Mouse (Mus musculus): Measurements from ENCODE around the gene Glo1.
"Not testable (repeated sequence)": the region's sequence is repeated elsewhere in the genome, so short reads cannot be mapped to it uniquely, and the experiment has no call there.

Glo1 gene

DNA sequence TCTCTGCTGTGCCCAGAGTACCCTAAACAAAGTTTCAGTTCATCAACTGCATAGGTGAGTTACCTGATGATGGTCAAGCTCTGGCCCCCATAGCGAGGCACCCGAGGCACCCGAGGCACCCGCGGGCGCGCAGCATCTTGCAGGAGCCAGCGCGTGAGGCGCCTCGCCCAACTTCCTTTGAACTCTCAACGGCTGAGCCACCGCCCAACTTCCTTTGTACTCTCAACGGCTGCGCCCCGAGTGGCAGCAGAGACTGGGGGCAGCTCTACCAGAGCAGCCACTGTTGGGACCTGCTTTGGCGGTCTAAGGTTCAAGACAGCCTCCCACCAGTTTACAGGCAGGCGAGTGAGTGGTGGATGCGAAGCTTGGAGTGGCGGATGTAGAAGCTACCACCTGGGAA is at the start of gene Glo1:
Gene Glo1, minus strand, starts transcription at position 153 of the 400 bp plus-strand sequence.
- DNase-seq, result not testable (repeated sequence)

DNA sequence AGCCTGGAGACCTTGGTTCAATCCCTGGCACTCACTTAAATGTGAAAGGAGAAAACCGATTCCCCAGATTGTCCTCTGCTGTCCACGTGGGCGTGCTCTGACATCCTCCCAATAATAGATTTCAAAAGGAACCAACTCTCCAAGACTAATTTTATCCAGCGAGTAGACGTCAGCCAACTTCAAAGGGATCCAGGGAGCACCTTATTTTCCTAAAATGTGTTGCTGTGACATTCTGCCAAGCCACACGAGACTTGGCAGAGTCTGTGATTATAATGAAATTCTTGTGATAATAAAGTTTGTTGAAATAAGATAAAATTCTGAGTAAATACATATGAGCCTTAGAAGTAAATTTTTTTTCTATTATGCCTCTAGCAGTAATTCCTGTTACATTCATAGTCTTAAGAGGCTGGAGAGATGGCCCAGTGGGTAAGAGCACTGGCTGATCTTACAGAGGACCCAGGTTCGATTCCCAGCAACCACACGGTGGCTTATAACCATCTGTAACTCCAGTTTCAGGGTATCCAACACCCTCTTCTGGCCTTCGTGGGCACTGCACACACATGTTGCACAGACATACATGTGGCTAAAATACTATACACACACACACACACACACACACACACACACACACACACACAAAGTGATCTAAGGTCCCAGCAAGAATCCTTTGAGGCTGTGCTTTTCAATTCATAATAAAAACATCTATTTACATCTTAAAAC is 48.5 kb upstream of the Glo1 start:
- DNase-seq, result no peak

DNA sequence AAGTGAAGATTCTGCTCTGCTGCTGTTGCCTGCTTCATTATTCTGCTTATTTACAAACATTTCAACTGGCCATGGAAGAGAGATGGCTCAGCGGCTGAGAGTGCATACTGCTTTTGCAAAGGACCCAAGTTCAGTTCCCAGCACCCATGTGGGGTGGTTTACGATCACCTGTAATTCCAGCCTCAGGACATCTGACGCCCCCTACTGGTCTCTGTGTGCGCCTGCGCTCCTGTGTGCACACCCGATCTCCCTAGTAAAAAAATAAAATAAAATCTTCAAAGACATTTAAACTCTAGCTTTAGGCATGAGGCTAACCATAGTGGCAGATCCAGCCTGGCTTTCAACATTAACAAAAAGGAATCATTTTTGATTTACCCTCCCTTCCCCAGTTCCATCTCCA is 46.4 kb upstream of the Glo1 start:
- no peak for DNase-seq

DNA sequence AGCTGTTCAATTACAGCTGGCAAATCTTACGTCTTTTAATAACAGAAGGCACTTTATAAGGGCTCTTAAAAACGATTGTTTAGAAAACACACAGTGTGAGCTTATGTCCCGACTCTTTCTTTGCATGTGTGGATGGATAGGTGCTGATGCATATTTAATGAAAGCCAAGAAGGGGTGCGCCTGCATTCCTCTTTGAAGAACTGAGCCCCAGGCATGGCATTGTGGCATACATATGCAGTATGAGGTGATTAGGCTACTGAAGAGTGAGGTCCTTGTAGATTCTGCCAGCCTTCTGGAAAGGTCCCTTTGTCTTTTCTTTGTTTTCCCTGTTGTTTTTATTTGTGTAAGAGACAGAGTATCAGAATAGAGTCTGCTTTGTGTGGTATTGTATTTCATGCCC is 45.9 kb upstream of the Glo1 start:
- no peak for DNase-seq

DNA sequence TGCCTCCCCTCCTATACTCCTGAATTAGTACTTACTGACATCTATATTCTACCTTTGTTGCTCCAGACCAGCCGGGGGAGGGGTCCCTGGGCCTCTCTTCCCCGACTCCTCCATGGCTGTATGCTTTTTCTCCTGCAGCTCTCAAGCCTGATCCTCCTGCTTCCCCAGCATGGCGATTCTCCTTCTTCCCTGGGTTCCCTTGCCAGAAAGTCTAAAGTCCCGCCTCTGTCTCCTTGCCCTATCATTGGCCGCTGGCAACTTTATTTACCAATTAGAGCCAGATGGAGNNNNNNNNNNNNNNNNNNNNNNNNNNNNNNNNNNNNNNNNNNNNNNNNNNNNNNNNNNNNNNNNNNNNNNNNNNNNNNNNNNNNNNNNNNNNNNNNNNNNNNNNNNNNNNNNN is 38.2 kb upstream of the Glo1 start:
- no peak for DNase-seq

DNA sequence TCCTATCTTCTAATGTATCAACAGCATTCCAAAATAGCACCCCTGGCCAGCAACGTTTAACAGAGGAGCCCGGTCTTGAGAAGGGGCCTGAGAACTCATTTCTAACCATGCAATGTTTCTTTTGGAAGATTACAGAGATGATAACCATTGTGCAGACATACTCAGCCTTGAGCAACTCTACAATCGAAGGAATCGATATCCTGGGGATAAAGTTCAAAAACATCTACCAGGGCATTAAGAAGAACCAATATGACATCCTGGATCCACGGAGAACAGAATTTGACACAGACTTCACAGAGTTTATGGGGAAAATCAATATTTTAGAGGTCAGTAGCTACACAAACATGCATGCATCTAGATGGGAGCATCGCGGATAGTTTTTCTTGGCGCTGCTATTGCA is 36.5 kb upstream of the Glo1 start:
- DNase-seq, result no peak

DNA sequence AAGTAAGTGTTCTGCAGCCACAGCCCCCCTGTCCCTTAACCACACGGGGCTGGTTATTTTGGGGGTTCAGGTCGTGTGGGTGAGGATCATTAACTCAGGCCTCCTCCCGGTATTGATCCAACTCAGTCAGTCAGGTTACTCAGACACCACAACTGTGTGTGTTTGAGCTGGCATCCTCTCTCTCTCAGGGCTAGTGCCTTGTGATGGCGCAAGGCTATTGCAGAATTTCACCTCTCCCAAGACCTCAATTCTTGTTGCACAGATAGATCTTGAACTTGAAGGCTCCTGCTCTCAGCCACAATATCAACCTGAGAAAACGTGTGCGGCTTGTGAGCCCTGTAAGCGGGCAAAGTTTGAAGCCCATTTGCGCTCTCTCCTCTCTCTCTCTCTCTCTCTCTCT is 35.5 kb upstream of the Glo1 start:
- DNase-seq, result no peak

DNA sequence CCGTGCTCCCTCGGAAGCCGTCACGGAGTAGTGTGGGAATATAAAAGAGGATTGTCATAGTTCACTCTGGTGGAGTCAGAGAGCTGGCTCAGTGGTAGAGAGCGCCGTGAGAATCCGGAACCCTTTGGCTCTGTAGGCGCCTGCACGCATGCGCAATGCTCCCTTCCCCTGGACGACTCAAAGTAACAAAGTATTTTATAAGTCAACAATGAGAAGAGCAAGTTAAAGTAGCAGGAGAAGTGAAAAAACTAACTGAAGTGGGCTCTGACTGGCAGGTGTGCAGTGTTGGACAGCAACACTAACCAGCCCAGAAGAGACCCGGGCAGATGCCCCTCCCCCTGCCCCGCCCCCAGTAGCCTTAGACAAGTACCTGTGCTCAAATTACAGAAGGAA is 31.5 kb upstream of the Glo1 start:
- peak; percentile 60 for DNase-seq

DNA sequence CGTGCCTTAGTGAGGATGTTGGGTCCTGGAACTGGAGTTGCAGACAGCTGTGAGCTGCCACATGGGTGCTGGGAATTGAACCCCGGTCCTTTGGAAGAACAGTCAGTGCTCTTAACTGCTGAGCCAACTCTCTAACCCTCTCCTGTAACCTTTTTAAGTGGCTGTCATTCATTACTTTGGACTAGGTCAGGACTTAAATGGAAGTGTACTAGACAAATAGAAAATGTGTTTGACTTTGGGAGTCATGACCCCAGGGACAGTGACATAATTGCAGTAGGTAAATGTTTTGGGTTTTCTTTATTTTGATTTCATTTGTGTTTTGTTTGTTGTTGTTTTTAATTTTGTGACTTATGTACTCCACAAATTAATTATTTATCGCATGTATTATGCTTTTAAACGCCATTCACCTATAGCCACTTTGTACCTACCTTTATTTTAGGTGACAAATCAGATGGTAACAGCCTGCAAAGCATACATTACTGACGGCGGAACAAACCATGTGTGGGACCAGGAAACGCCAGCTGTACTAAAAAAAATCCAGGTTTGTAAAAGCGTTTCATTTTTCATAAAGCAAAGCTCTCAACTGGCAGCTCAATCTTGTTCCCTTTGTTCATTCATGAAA is 31.0 kb upstream of the Glo1 start:
- no peak for DNase-seq

DNA sequence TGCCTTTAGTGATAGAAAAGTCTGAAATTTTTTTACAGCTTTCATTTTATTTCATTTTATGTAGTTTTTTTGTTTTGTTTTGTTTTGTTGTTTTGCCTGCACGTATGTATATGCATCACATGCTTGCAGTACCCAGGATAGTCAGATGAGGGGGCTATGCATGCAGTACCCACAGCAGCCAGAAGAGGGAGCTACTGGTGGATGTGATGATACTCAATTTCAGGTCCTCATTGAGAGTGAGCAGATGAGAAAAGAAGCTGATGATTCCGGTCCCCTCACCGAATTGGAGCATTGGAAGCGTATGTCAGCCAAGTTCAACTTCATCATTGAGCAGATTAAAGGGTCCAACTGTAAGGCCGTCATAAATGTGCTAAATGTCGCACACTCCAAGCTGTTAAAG is 26.3 kb upstream of the Glo1 start:
- peak; percentile 9 for DNase-seq

DNA sequence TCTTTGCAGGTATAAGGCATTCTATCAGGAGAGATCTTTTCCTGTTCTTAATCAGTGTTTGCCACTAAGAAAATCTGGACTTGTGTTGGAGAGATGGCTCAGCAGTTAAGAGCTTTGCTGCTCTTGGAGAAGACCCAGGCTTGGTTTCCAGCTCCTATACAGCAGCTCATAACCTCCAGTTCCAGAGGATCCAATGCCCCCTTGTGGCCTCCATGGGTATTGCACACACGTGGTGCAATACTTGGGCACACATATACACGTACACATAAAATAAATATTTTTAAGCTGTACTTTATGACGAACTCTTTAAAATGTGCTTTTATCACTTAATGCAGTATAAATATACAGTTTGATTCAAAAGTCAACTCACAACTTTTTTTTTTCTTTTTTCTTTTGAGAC is 22.1 kb upstream of the Glo1 start:
- DNase-seq, result peak; percentile 14

DNA sequence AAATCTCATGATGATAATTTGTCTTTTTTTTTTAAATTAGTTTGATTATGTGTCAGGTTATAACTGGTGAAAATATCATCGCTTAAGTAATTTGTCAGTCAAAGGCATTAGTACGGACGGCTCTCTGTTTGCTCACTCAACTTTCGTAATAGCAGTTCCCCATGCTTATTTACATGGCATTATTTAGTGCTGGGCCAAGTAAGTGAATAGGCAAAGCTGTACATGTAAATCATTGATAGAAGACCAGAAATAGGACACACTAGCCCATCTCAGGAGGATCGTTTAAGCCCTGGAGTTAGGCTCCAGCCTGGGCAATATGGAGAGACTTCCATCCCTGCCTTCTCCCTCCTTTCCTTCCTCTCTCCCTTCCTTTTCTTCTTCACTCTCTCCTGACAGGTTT is 14.2 kb upstream of the Glo1 start:
- DNase-seq, result no peak

DNA sequence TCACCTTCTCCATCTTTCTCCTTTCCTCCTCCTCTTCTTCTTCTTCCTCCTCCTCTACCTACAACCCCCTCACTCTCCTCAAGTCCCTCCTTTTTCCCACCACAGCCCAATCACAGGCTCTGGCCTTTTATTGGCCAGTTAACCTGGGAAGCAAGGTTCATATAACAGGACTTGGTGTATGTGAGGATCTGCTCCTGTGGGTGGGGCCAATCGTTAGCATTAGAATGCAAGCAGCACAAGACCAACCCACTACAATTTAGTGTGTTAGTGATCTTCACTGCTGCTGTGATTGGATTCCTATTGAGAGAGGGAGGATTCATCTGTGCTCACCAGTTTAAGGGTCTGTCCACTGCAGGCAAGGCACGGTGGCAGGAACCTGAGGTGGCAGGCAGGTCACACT is 12.3 kb upstream of the Glo1 start:
- no peak for DNase-seq

DNA sequence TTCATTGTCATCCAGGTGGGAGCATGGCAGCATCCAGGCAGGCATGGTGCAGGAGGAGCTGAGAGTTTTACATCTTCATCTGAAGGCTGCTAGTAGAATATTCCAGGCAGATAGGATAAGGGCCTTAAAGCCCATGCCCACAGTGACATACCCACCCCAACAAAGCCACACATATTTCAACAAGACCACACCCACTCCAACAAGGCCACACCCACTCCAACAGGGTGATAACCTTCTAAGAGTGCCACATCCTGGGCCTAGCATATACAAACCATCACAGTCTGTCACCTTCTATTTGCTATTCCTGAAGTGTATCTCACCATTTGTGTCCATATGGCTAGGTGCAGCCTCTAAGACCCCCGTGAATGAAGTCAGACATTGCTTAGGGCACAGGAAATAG is 11.0 kb upstream of the Glo1 start:
- DNase-seq, result peak; percentile 34

DNA sequence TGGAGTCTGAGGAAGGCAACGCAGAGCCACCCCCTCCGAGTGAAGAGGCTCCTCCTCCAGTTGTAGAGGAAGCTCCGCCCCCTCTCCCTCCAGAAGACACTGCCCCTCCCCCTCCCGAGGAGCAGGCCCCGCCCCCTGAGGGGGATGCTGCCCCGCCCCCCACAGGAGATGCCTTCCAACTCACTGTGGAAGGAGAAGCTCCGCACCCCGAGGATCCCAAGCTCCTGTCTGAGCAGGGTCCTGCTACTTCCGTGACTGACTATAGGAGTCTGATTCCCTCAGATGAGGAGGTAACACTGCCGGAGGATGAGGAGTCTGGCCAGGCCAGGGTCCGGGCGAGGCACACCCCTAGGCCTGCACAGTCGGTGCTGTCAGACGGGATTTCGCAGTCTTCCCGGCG is 8.7 kb upstream of the Glo1 start:
- peak; percentile 69 for DNase-seq

DNA sequence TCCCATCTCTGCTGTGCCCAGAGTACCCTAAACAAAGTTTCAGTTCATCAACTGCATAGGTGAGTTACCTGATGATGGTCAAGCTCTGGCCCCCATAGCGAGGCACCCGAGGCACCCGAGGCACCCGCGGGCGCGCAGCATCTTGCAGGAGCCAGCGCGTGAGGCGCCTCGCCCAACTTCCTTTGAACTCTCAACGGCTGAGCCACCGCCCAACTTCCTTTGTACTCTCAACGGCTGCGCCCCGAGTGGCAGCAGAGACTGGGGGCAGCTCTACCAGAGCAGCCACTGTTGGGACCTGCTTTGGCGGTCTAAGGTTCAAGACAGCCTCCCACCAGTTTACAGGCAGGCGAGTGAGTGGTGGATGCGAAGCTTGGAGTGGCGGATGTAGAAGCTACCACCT is 2.5 kb downstream of the Glo1 start, which contains the start of gene Dnah8:
Gene Dnah8, plus strand, starts transcription at position 223 of the 400 bp plus-strand sequence.
- not testable (repeated sequence) for DNase-seq

DNA sequence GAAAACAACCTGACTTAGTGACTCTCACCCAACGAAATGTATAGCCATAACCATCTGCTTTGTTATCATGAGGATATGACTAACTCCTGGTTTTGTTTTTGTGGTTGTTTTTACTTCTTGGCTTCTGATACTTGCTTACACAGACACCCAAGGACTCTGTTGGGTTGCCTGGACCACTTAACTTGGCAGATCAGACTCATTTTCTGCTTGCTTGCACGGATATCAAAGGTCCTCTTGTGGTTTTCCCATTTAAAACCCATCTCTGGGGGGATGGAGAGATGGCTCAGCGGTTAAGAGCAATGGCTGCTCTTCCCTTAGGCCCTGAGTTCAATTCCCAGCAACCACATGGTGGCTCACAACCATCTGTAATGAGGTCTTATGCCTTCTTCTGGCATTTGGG is 3.5 kb downstream of the Glo1 start:
- DNase-seq, result no peak

DNA sequence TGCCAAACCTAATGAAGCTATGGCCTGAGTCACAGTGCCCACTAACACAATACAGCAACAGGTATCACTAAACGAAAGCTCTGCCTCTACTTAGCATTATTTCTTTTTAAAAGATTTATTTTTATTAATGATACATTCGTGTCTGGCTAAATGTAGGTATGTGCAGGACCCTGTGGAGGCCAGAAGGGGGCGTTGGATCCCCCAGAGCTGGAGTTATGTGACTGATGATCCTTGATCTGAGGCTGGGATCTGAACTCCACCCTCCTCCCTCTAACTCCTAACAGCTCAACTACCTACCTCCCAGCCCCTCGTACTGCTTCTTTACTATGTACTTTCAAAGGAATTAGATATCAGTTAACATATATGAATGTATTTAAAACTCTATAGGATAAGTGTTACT is 5.2 kb downstream of the Glo1 start:
- no peak for DNase-seq

DNA sequence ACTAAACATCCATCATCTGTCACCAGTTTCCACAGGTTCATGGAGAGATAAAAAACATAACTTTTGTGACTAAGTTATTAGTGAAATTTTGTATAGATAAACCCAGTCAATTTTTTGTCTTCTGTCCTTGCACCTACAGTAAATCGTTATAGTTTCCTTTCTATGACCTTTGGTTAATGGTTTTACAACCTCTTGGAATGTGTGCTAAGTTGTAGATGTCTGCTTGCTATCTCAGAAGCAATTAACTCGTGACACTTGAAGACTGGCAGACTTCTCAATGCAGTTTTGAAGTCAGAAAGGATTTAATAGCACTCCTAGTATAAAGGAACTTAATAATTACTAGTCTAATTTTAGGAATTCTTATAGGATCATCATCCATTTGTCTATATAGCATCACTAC is 6.1 kb downstream of the Glo1 start:
- DNase-seq, result no peak

DNA sequence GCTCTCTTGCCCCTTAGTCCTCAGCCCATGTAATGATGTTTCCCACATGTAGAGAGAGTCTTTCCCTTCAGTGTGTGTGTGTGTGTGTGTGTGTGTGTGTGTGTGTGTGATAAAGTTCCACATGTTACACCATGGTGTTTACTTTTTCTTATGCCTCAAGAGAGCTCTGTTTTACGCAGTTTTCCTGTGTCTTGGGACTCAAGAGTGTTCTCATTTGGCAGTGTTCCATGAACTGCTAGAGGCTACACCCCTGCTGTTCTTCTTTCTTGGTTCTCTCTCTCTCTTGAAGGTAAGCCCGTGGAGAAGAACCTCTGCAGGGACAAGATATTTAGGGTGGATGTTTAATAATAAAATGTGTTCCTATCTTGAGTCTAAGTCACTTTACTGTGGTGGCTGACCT is 7.5 kb downstream of the Glo1 start:
- DNase-seq, result no peak

DNA sequence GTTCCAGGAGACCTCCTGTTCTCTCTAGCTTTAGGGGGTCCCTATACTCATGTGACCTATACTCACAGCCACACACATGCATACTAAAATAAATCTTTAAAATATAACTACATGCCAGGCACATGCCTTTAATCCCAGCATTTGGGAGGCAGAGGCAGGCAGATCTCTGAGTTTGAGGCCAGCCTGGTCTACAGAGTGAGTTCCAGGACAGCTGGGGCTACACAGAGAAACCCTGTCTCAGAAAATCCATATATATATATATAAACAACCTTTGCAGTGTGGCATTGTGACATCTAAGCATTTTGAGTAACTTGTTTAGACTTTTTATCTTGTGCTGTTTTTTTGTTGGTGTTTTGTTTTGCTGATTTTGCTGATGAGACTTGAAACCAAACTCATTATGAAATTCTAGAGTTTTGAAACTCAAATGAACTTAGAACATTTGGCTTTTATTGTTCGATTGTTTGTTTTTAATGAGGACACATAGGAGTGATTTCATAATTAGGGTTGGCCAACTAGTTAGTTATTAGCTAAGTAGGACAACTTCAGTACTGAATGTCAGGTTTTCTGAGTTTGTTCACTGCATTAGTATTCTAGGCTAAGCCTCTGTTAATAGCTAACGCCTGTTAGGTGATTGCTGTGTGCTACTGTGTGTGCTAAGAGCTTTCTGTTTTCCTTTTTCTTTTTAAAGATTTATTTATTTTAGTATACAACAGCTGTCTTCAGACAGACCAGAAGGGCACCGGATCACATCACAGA is 8.4 kb downstream of the Glo1 start:
- DNase-seq, result no peak

DNA sequence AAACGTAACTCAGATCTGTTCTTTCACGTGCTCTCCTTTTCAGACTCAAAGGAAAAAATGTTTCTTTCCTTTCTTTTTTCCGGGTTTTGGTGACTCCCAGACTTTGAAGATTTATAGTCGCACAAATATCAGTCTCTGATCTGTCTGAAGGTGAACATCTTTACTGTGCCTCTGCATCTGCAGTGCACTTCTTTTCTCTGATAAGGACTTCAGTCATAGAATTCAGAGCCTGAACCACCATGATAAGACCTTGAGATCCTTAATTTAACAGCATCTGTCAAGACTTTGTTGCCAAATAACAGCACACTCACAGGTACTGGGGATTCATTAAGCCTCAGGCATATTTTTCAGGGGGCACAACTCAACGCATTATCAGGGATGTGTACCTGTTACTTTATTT is 10.5 kb downstream of the Glo1 start:
- DNase-seq, result no peak

DNA sequence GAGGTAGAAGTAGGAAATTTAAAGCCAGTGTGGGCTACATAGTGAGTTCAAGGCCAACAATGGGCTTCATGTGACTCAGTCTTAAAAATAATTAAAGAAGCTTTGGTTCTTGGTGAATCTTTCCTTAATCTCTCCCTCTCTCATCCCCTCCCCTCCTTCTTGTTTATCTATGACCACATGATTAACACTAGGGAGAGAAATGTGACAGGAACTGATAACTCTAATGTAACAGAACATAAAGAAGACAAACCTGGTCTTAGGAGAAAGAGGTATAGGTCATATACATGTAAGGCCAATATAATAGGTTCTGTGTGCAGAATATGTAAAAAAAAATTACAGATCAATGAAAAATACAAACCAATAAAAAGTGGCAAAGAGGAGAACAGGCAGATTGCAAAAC is 13.3 kb downstream of the Glo1 start:
- no peak for DNase-seq

Measured in liver (tissue).